Mouse (Mus musculus) C2C12 (cell line): ENCODE measurements around the gene Sptbn1.

Source experiments
- CTCF ChIP-seq: IDR thresholded peaks from one replicate; pipeline ENCODE4 v1.5.1; 2011; ENCODE audit not compliant: control insufficient read depth, insufficient read depth, insufficient read length
- MAX ChIP-seq: IDR thresholded peaks from one replicate; pipeline ENCODE4 v1.6.1; 2011; ENCODE audit warnings: mild to moderate bottlenecking, control low read depth

- no peak for TF ChIP-seq MAX
- TF ChIP-seq CTCF = no peak
Measured at GRCm38 (mm10) chr11:30099916-30100315, 168.1 kb downstream of the Sptbn1 start.
